Mouse (Mus musculus) testis, adult 2 months (tissue): ENCODE data around the gene Zfp524. TPM values are rescaled to one million over a fixed set of nuclear protein-coding genes. Genes with fewer than 3 reads are reported as not detected.
"Not testable (repeated sequence)": the region's sequence is repeated elsewhere in the genome, so short reads cannot be mapped to it uniquely, and the experiment has no call there.

ENCODE experiments used
- H3K27ac ChIP-seq: fragments of 200-500 bp; 2 replicates; pipeline ENCODE4 v1.5.1; 2012; ENCODE audit warnings: low read depth, low read length; ENCODE audit not compliant: control insufficient read depth, insufficient read depth
- H3K27me3 ChIP-seq: fragments of 200-500 bp; 2 replicates; pipeline ENCODE4 v1.6.1; 2012; ENCODE audit warnings: mild to moderate bottlenecking, low read length, moderate library complexity; ENCODE audit not compliant: control insufficient read depth, insufficient read depth
- H3K36me3 ChIP-seq: fragments of 200-500 bp; 2 replicates; pipeline ENCODE4 v1.6.1; 2012; ENCODE audit warnings: mild to moderate bottlenecking, low read length; ENCODE audit not compliant: control insufficient read depth, insufficient read depth
- H3K4me1 ChIP-seq: fragments of 200-500 bp; 2 replicates; pipeline ENCODE4 v1.6.1; 2012; ENCODE audit warnings: low read length; ENCODE audit not compliant: control insufficient read depth, insufficient read depth
- H3K4me3 ChIP-seq: fragments of 200-500 bp; 2 replicates; pipeline ENCODE4 v1.5.1; 2012; ENCODE audit warnings: low read depth, mild to moderate bottlenecking, low read length, moderate library complexity, mixed read lengths; ENCODE audit not compliant: control insufficient read depth
- CTCF ChIP-seq: fragments of 200-500 bp; IDR thresholded peaks from 2 replicates; pipeline ENCODE4 v1.5.1; 2012; ENCODE audit warnings: low read depth, mild to moderate bottlenecking, inconsistent platforms, low read length, moderate library complexity; ENCODE audit not compliant: control insufficient read depth, insufficient read depth, insufficient replicate concordance
- POLR2A ChIP-seq: fragments of 200-500 bp; IDR thresholded peaks from 2 replicates; pipeline ENCODE4 v1.6.1; 2012; ENCODE audit warnings: low read depth, mild to moderate bottlenecking, inconsistent platforms, low read length, moderate library complexity; ENCODE audit not compliant: control insufficient read depth
- polyA plus RNA-seq: library from polyadenylated mRNA; depleted of rRNA; stranded (reverse); fragments of >200 nt; gene quantifications from 2 replicates; pipeline ENCODE4 v1.2.3, GENCODE M21; 2012

Zfp524 gene
- polyA plus RNA-seq, 1 experiment, result 11.2 TPM

- Histone ChIP-seq H3K4me3 (no peak overlapping the region), H3K27ac (no peak overlapping the region), H3K4me1 (peaks cover 13% of the 10 kb centered on the region), H3K27me3 (no peaks in the 10 kb centered on the region), H3K36me3 (no peaks in the 10 kb centered on the region)
- no peak for TF ChIP-seq POLR2A
- TF ChIP-seq CTCF, result no peak
Measured at GRCm38 (mm10) chr7:4999876-5000275, 14.3 kb upstream of the Zfp524 start.

- not testable (repeated sequence) for H3K4me3 ChIP-seq, H3K27me3 ChIP-seq, H3K27ac ChIP-seq, H3K36me3 ChIP-seq, H3K4me1 ChIP-seq
Measured at GRCm38 (mm10) chr7:5002876-5003275, 11.3 kb upstream of the Zfp524 start.

GRCm38 (mm10) chr7:5008229-5008628 lies 6.0 kb upstream of the Zfp524 start:
- Histone ChIP-seq H3K36me3 (no peaks in the 10 kb centered on the region), H3K27me3 (no peaks in the 10 kb centered on the region), H3K4me3 (no peak overlapping the region), H3K27ac (no peak overlapping the region), H3K4me1 (no peaks in the 10 kb centered on the region; the same call in 1 of the 2 replicates)
- TF ChIP-seq POLR2A (no peak), CTCF (no peak)

- Histone ChIP-seq H3K4me1 (peaks cover 4% of the 10 kb centered on the region), H3K27ac (no peak overlapping the region), H3K36me3 (no peaks in the 10 kb centered on the region), H3K4me3 (no peak overlapping the region), H3K27me3 (no peaks in the 10 kb centered on the region)
- no peak for TF ChIP-seq CTCF
- no peak for TF ChIP-seq POLR2A
Measured at GRCm38 (mm10) chr7:5012681-5013513, 1.3 kb upstream of the Zfp524 start.

- TF ChIP-seq POLR2A, result peak; percentile 33; the same call in 1 of the 2 replicates
- no peak for TF ChIP-seq CTCF
- peak within 1 kb of the TSS; percentile 94 for H3K27ac ChIP-seq
- no peaks in the 10 kb centered on the region for H3K27me3 ChIP-seq
- H3K4me3 ChIP-seq, result peak within 1 kb of the TSS; percentile 92
- H3K36me3 ChIP-seq, result no peaks in the 10 kb centered on the region
- H3K4me1 ChIP-seq, result peaks cover 4% of the 10 kb centered on the region
Measured at GRCm38 (mm10) chr7:5015118-5016001, 1.1 kb downstream of the Zfp524 start, which contains the start of gene Gm44973. TSS of gene Gm44973 (plus strand) at chr7:5015496.

GRCm38 (mm10) chr7:5016057-5016456 lies 1.8 kb downstream of the Zfp524 start:
- H3K27ac ChIP-seq, result peak overlapping the region; percentile 90
- no peak for TF ChIP-seq POLR2A
- TF ChIP-seq CTCF, result no peak
- H3K4me3 ChIP-seq, result peak overlapping the region; percentile 90
- no peaks in the 10 kb centered on the region for H3K36me3 ChIP-seq
- no peaks in the 10 kb centered on the region for H3K27me3 ChIP-seq
- peaks cover 4% of the 10 kb centered on the region for H3K4me1 ChIP-seq

GRCm38 (mm10) chr7:5016920-5017319 lies 2.7 kb downstream of the Zfp524 start:
- TF ChIP-seq CTCF (no peak), POLR2A (no peak)
- Histone ChIP-seq H3K4me1 (peaks cover 4% of the 10 kb centered on the region), H3K27me3 (no peaks in the 10 kb centered on the region), H3K4me3 (no peak overlapping the region), H3K27ac (no peak overlapping the region), H3K36me3 (no peaks in the 10 kb centered on the region)
